In the genomic region with DNA sequence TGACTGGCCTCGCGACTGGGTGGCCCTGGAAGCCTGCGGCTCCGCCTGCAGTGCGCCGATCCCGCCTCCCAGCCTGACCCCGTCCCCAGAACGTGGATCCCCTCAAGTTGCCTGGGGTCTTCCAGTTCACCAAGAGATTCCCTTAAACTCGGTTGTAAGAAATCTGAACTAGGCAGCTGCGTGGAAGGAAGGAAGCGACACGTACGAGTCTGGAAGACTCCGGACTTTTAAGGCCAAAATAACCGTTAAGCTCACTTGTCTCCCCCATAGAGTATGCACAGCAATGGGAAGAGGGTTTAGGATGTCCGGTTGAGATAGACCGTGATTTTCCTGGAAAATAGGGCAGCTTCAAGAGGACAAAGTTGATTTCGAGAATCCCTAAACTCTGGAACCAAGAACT, we compare ENCODE assay signal across 7 mouse cellular contexts. TPM values are rescaled to one million over a fixed set of nuclear protein-coding genes. Genes with fewer than 3 reads are reported as not detected.
DNase-seq lines count a peak whose midpoint lies in the region; ATAC-seq and TF ChIP-seq lines count a peak whose summit lies in the region.

No protein-coding gene starts in this region.

- DNase-seq in lung, postnatal 4 days: no peak
- no peak for DNase-seq in embryonic facial prominence, embryonic 14.5 days (ENCODE audit: low spot score)
- no peak for DNase-seq in limb, embryonic 11.5 days (ENCODE audit: low spot score)
- no peak for DNase-seq in cerebellum, adult 11-12 months
- no peak for DNase-seq in embryo, embryonic 9.5 days (ENCODE audit: extremely low spot score)

- no peak for TF ChIP-seq CTCF in small intestine, adult 2 months (IDR thresholded peaks at IDR 0.05; ENCODE audit: extremely low read depth, insufficient read length, insufficient replicate concordance, low read depth, low read length)

- H3K9me3 ChIP-seq in lung, embryonic 16.5 days (ENCODE audit: control insufficient read depth, low read length): no peaks in the 10 kb centered on the region
- H3K9me3 ChIP-seq in embryonic facial prominence, embryonic 14.5 days (ENCODE audit: control insufficient read depth, low read length): no peaks in the 10 kb centered on the region
- H3K9me3 ChIP-seq in limb, embryonic 11.5 days (ENCODE audit: control insufficient read depth, low read length): no peaks in the 10 kb centered on the region

- peaks cover 46% of the 10 kb centered on the region for H3K4me1 ChIP-seq in lung, embryonic 16.5 days (replicated peaks; ENCODE audit: control insufficient read depth, insufficient read depth, low read length)
- H3K4me1 ChIP-seq in embryonic facial prominence, embryonic 14.5 days (ENCODE audit: control insufficient read depth, insufficient read depth, low read length): peaks cover 42% of the 10 kb centered on the region
- peaks cover 36% of the 10 kb centered on the region for H3K4me1 ChIP-seq in limb, embryonic 11.5 days (ENCODE audit: control insufficient read depth, insufficient read depth, low read length)
- peaks cover 17% of the 10 kb centered on the region for H3K4me1 ChIP-seq in small intestine, adult 2 months (ENCODE audit: control insufficient read depth, insufficient read depth, insufficient read length, low read length)

- H3K27me3 ChIP-seq in lung, embryonic 16.5 days (ENCODE audit: control insufficient read depth, insufficient read depth, low read depth, low read length): no peaks in the 10 kb centered on the region
- H3K27me3 ChIP-seq in embryonic facial prominence, embryonic 14.5 days (replicated peaks; ENCODE audit: control insufficient read depth, insufficient read depth, low read length): no peaks in the 10 kb centered on the region
- H3K27me3 ChIP-seq in limb, embryonic 11.5 days (ENCODE audit: control insufficient read depth, insufficient read depth, low read length): no peaks in the 10 kb centered on the region
- H3K27me3 ChIP-seq in small intestine, adult 2 months (ENCODE audit: control insufficient read depth, insufficient read depth, low read length): no peaks in the 10 kb centered on the region

- H3K9ac ChIP-seq in lung, embryonic 16.5 days (ENCODE audit: low read length): peak overlapping the region; percentile 98
- peak overlapping the region; percentile 96 for H3K9ac ChIP-seq in embryonic facial prominence, embryonic 14.5 days (ENCODE audit: low read depth, low read length)
- H3K9ac ChIP-seq in limb, embryonic 11.5 days (ENCODE audit: low read length): peak overlapping the region; percentile 92

- no peak for ATAC-seq in lung, embryonic 16.5 days (ENCODE audit: low read depth)
- ATAC-seq in embryonic facial prominence, embryonic 14.5 days (ENCODE audit: low read depth): no peak
- no peak for ATAC-seq in limb, embryonic 11.5 days (ENCODE audit: insufficient number of reproducible peaks, low FRiP score, low TSS enrichment, low read depth)

- no peaks in the 10 kb centered on the region for H3K36me3 ChIP-seq in lung, embryonic 16.5 days (ENCODE audit: control insufficient read depth, insufficient read depth, low read length)
- no peaks in the 10 kb centered on the region for H3K36me3 ChIP-seq in embryonic facial prominence, embryonic 14.5 days (ENCODE audit: control insufficient read depth, insufficient read depth, low read length)
- no peaks in the 10 kb centered on the region for H3K36me3 ChIP-seq in limb, embryonic 11.5 days (ENCODE audit: control insufficient read depth, insufficient read depth, low read length)
- no peaks in the 10 kb centered on the region for H3K36me3 ChIP-seq in small intestine, adult 2 months (ENCODE audit: control insufficient read depth, insufficient read depth, low read length)

- H3K27ac ChIP-seq in lung, embryonic 16.5 days (ENCODE audit: low read length): peak overlapping the region; percentile 98
- peak overlapping the region; percentile 97 for H3K27ac ChIP-seq in embryonic facial prominence, embryonic 14.5 days (replicated peaks; ENCODE audit: low read depth, low read length)
- H3K27ac ChIP-seq in limb, embryonic 11.5 days (replicated peaks; ENCODE audit: low read depth, low read length): peak overlapping the region; percentile 94
- H3K27ac ChIP-seq in small intestine, adult 2 months (ENCODE audit: insufficient read depth, low read depth, low read length): peak overlapping the region; percentile 74

- 3% methylated on average over 19 of the region's 19 CpGs for WGBS in lung, embryonic 16.5 days
- 4% methylated on average over 19 of the region's 19 CpGs for WGBS in embryonic facial prominence, embryonic 14.5 days
- WGBS in limb, embryonic 11.5 days: 5% methylated on average over 19 of the region's 19 CpGs
- whole genome bisulfite sequencing in small intestine, adult 2 months: 2% methylated on average over 19 of the region's 19 CpGs

- TF ChIP-seq POLR2A in small intestine, adult 2 months (IDR thresholded peaks at IDR 0.05; ENCODE audit: low read depth, low read length): no peak

- H3K4me3 ChIP-seq in lung, embryonic 16.5 days (ENCODE audit: low read length): peak overlapping the region; percentile 85
- peak overlapping the region; percentile 80 for H3K4me3 ChIP-seq in embryonic facial prominence, embryonic 14.5 days (ENCODE audit: low read depth, low read length)
- peak overlapping the region; percentile 74 for H3K4me3 ChIP-seq in limb, embryonic 11.5 days (ENCODE audit: low read depth, low read length)
- H3K4me3 ChIP-seq in small intestine, adult 2 months (ENCODE audit: low read depth, low read length): peak overlapping the region; percentile 96

- H3K4me2 ChIP-seq in lung, embryonic 16.5 days (ENCODE audit: low read depth, low read length): peak overlapping the region; percentile 99
- H3K4me2 ChIP-seq in embryonic facial prominence, embryonic 14.5 days (ENCODE audit: low read depth, low read length): peak overlapping the region; percentile 99
- H3K4me2 ChIP-seq in limb, embryonic 11.5 days (ENCODE audit: low read depth, severe bottlenecking): peak overlapping the region; percentile 89

RNA-seq across cellular contexts. Expression of a gene that starts 1.8 kb away (rescaled TPM):
- polyA plus RNA-seq in lung, embryonic 16.5 days (2015; fragmentation: Nextera tagmentation; extraction: Ambion mirVana): 15.4 and 18.3 TPM in 2 replicates
- polyA plus RNA-seq in embryonic facial prominence, embryonic 14.5 days (2014; fragmentation: Nextera tagmentation; extraction: Ambion mirVana): 7.5 and 8.7 TPM in 2 replicates
- polyA plus RNA-seq in limb, embryonic 11.5 days (2014; fragmentation: Nextera tagmentation; extraction: Ambion mirVana): 4.0 and 4.7 TPM in 2 replicates
- 3.5 and 8.1 TPM in 2 replicates for polyA plus RNA-seq in small intestine, adult 2 months (2012; rRNA removed)

RNA-seq across cellular contexts. Expression of a gene that starts 3.3 kb away (rescaled TPM):
- polyA plus RNA-seq in lung, embryonic 16.5 days (2015; fragmentation: Nextera tagmentation; extraction: Ambion mirVana): 8.5 and 11.4 TPM in 2 replicates
- polyA plus RNA-seq in embryonic facial prominence, embryonic 14.5 days (2014; fragmentation: Nextera tagmentation; extraction: Ambion mirVana): 11.3 and 12.2 TPM in 2 replicates
- 21.5 and 22.0 TPM in 2 replicates for polyA plus RNA-seq in limb, embryonic 11.5 days (2014; fragmentation: Nextera tagmentation; extraction: Ambion mirVana)
- polyA plus RNA-seq in small intestine, adult 2 months (2012; rRNA removed): 16.1 and 32.2 TPM in 2 replicates

RNA-seq across cellular contexts. Expression of a gene that starts 9.8 kb away (rescaled TPM):
- polyA plus RNA-seq in lung, embryonic 16.5 days (2015; fragmentation: Nextera tagmentation; extraction: Ambion mirVana): 379 and 478 TPM in 2 replicates
- polyA plus RNA-seq in embryonic facial prominence, embryonic 14.5 days (2014; fragmentation: Nextera tagmentation; extraction: Ambion mirVana): 2.0 and 2.3 TPM in 2 replicates
- 1.3 and 2.7 TPM in 2 replicates for polyA plus RNA-seq in limb, embryonic 11.5 days (2014; fragmentation: Nextera tagmentation; extraction: Ambion mirVana)
- polyA plus RNA-seq in small intestine, adult 2 months (2012; rRNA removed): 0.90 and 1.7 TPM in 2 replicates

RNA-seq across cellular contexts. Expression of a gene that starts 15.7 kb away (rescaled TPM):
- polyA plus RNA-seq in lung, embryonic 16.5 days (2015; fragmentation: Nextera tagmentation; extraction: Ambion mirVana): 128 and 129 TPM in 2 replicates
- 80.8 and 85.3 TPM in 2 replicates for polyA plus RNA-seq in embryonic facial prominence, embryonic 14.5 days (2014; fragmentation: Nextera tagmentation; extraction: Ambion mirVana)
- polyA plus RNA-seq in limb, embryonic 11.5 days (2014; fragmentation: Nextera tagmentation; extraction: Ambion mirVana): 111 TPM in 2 replicates
- polyA plus RNA-seq in small intestine, adult 2 months (2012; rRNA removed): 66.7 and 147 TPM in 2 replicates

RNA-seq across cellular contexts. Expression of a gene that starts 16.2 kb away (rescaled TPM):
- 52.1 and 56.0 TPM in 2 replicates for polyA plus RNA-seq in lung, embryonic 16.5 days (2015; fragmentation: Nextera tagmentation; extraction: Ambion mirVana)
- 54.8 and 60.5 TPM in 2 replicates for polyA plus RNA-seq in embryonic facial prominence, embryonic 14.5 days (2014; fragmentation: Nextera tagmentation; extraction: Ambion mirVana)
- 58.2 and 74.8 TPM in 2 replicates for polyA plus RNA-seq in limb, embryonic 11.5 days (2014; fragmentation: Nextera tagmentation; extraction: Ambion mirVana)
- 210 and 330 TPM in 2 replicates for polyA plus RNA-seq in small intestine, adult 2 months (2012; rRNA removed)

Comparison
In these comparisons a context has a peak if more than half of its experiments do, and no peak if none do; other contexts are left out.
1. RNA of a gene that starts 9.8 kb away (polyA plus RNA-seq): 379 to 478 TPM in lung, embryonic 16.5 days; 1.3 to 2.7 TPM in limb, embryonic 11.5 days, 2.0 to 2.3 TPM in embryonic facial prominence, embryonic 14.5 days and 0.90 to 1.7 TPM in small intestine, adult 2 months; every median in the first group is over 100 times any median in the second.
2. Peak in every context shown above with its lines, with median percentiles within 50 percentile points of each other: H3K27ac ChIP-seq, H3K4me2 ChIP-seq, H3K4me3 ChIP-seq and H3K9ac ChIP-seq.